Mouse (Mus musculus) intestine, embryonic 14.5 days (tissue): ENCODE measurements around the gene Moap1. TPM values are rescaled to one million over a fixed set of nuclear protein-coding genes. Genes with fewer than 3 reads are reported as not detected.

Source experiments
- ATAC-seq: fragments of 200-750 bp; cut with Nextera tagmentation; replicated peaks from 2 replicates; pipeline ENCODE4 v1.8.0; 2017; ENCODE audit warnings: low read depth, moderate number of reproducible peaks, moderate TSS enrichment, moderate library complexity; ENCODE audit not compliant: low FRiP score, low TSS enrichment
- DNase-seq: peaks from one replicate; pipeline ENCODE4 v3.0.0-alpha.2; 2018; ENCODE audit warnings: low spot score
- H3K27ac ChIP-seq: fragments of 300-500 bp; sonication (generic); 2 replicates; pipeline ENCODE4 v1.5.1; 2014; ENCODE audit warnings: low read depth, mild to moderate bottlenecking, control low read depth
- H3K27me3 ChIP-seq: fragments of 300-500 bp; sonication (generic); replicated peaks from 2 replicates; pipeline ENCODE4 v1.6.1; 2014; ENCODE audit warnings: low read length, control low read depth; ENCODE audit not compliant: control insufficient read depth, insufficient read depth
- H3K36me3 ChIP-seq: fragments of 300-500 bp; sonication (generic); 2 replicates; pipeline ENCODE4 v1.6.1; 2014; ENCODE audit warnings: low read length, control low read depth; ENCODE audit not compliant: control insufficient read depth, insufficient read depth
- H3K4me1 ChIP-seq: fragments of 300-500 bp; sonication (generic); replicated peaks from 2 replicates; pipeline ENCODE4 v1.6.1; 2014; ENCODE audit warnings: low read length, control low read depth, mixed read lengths; ENCODE audit not compliant: control insufficient read depth, insufficient read depth
- H3K4me2 ChIP-seq: fragments of 300-500 bp; sonication (generic); 2 replicates; pipeline ENCODE4 v1.6.1; 2014; ENCODE audit warnings: low read length
- H3K4me3 ChIP-seq: fragments of 300-500 bp; sonication (generic); 2 replicates; pipeline ENCODE4 v1.5.1; 2014; ENCODE audit warnings: low read depth, low read length, control low read depth, mixed read lengths
- H3K9ac ChIP-seq: fragments of 300-500 bp; sonication (generic); 2 replicates; pipeline ENCODE4 v1.6.1; 2014; ENCODE audit warnings: mild to moderate bottlenecking, low read length
- H3K9me3 ChIP-seq: fragments of 300-500 bp; sonication (generic); 2 replicates; pipeline ENCODE4 v1.6.1; 2016; ENCODE audit warnings: low read length, control low read depth; ENCODE audit not compliant: control insufficient read depth
- WGBS: fragments of 180-500 bp; shearing (Covaris S2); extraction: QIAGEN DNeasy Blood & Tissue Kit; methylation state at CpG from one replicate; pipeline ENCODE4 v1.1.7; 2014; 5-methylcytosine and 5-hydroxymethylcytosine counted together
- polyA plus RNA-seq: library from polyadenylated mRNA; unstranded; fragments of >200 nt; fragmentation: Nextera tagmentation; extraction: Ambion mirVana; gene quantifications from 2 replicates; pipeline ENCODE4 v1.2.1, GENCODE M21; 2014

Gene Moap1
- polyA plus RNA-seq, 1 experiment from 2014 or later = 21.0 TPM

- Histone ChIP-seq H3K36me3 (peaks cover 5% of the 10 kb centered on the region; the same call in 1 of the 2 replicates), H3K9me3 (no peaks in the 10 kb centered on the region), H3K4me3 (peak overlapping the region; percentile 83), H3K4me1 (peaks cover 10% of the 10 kb centered on the region; the same call in 1 of the 2 replicates), H3K27ac (peak overlapping the region; percentile 87), H3K4me2 (peak overlapping the region; percentile 74), H3K9ac (peak overlapping the region; percentile 74), H3K27me3 (no peaks in the 10 kb centered on the region)
- ATAC-seq = peak; percentile 86
- WGBS = under 1% methylated on average over 46 of the region's 46 CpGs
- DNase-seq = no peak
Measured at GRCm38 (mm10) chr12:102757055-102757688, 13.7 kb upstream of the Moap1 start.

DNA sequence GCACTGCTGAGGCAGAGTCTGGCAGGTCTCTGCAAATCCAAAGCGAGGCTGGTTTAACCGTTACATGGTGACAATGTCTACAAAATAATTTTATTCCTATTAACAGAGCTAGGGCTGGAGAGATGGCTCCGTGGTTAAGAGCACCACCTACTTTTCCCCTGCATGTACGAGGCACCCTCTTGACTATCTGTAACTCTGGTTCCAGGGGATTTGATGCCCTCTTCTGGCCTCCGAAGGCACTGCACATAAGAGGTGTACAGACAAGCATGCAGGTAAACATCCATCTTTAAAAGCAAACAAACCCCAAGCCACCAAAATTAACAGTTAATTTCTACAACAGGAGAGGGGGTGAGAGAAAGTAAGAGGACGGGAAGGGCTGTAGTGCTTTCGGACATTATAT is 12.8 kb upstream of the Moap1 start:
- peaks cover 10% of the 10 kb centered on the region; the same call in 1 of the 2 replicates for H3K4me1 ChIP-seq
- H3K27ac ChIP-seq = no peak overlapping the region
- 80% methylated on average over 7 of the region's 7 CpGs for WGBS
- no peak for DNase-seq
- H3K27me3 ChIP-seq = no peaks in the 10 kb centered on the region
- peaks cover 5% of the 10 kb centered on the region; the same call in 1 of the 2 replicates for H3K36me3 ChIP-seq
- peak overlapping the region; percentile 74 for H3K4me2 ChIP-seq
- ATAC-seq = no peak
- H3K9ac ChIP-seq = no peak overlapping the region
- peak overlapping the region; percentile 83 for H3K4me3 ChIP-seq
- H3K9me3 ChIP-seq = no peaks in the 10 kb centered on the region

DNA sequence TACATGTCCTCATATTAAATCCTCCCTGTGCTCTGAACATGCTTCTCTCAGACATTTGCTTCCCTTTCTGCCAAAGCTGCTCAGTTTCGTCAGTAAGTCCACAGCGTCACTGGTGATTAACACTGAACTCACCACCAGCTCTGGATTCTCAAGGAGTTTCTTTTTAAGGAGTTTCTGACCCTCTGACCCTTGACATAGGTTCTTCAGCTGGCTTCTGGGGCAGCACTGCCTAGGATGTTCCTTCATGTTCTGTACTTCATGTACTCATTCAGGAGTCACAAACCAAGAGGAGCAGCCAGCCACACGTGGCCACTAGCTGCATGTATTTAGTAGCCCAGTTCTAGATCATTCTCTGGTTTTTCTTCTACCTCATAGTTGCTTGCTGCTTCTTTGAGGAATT is 4.8 kb upstream of the Moap1 start:
- WGBS = 85% methylated on average over 3 of the region's 3 CpGs
- H3K9ac ChIP-seq = no peak overlapping the region
- H3K36me3 ChIP-seq = peaks cover 28% of the 10 kb centered on the region
- H3K4me2 ChIP-seq = no peak overlapping the region
- DNase-seq = no peak
- ATAC-seq = no peak
- no peak overlapping the region for H3K27ac ChIP-seq
- H3K9me3 ChIP-seq = no peaks in the 10 kb centered on the region
- no peaks in the 10 kb centered on the region for H3K27me3 ChIP-seq
- H3K4me1 ChIP-seq = peaks cover 9% of the 10 kb centered on the region
- no peak overlapping the region for H3K4me3 ChIP-seq

DNA sequence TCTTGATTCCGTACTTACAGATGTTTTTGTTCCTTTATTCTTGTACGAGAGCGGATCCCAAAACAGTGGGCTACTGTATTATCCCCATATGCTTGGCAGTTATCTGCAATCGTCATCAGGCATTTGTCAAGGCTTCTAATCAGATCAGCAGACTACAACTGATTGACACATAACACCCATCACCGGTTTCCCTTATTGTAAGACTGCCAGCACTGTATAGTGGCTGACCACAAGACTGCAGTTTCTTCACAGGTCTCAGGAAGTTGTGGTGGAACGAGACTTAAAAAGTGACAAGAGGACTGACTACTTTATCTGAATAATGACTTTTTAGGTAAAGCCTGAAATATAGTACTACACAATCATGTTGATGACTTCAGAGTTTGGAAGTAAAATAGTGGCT is 1.4 kb upstream of the Moap1 start:
- no peak overlapping the region for H3K27ac ChIP-seq
- no peaks in the 10 kb centered on the region for H3K27me3 ChIP-seq
- H3K4me1 ChIP-seq = peaks cover 14% of the 10 kb centered on the region
- no peak overlapping the region for H3K9ac ChIP-seq
- peaks cover 28% of the 10 kb centered on the region for H3K36me3 ChIP-seq
- H3K9me3 ChIP-seq = no peaks in the 10 kb centered on the region
- H3K4me3 ChIP-seq = peak overlapping the region; percentile 72; the same call in 1 of the 2 replicates
- DNase-seq = no peak
- ATAC-seq = no peak
- peak overlapping the region; percentile 75 for H3K4me2 ChIP-seq
- 60% methylated on average over 6 of the region's 6 CpGs for WGBS

DNA sequence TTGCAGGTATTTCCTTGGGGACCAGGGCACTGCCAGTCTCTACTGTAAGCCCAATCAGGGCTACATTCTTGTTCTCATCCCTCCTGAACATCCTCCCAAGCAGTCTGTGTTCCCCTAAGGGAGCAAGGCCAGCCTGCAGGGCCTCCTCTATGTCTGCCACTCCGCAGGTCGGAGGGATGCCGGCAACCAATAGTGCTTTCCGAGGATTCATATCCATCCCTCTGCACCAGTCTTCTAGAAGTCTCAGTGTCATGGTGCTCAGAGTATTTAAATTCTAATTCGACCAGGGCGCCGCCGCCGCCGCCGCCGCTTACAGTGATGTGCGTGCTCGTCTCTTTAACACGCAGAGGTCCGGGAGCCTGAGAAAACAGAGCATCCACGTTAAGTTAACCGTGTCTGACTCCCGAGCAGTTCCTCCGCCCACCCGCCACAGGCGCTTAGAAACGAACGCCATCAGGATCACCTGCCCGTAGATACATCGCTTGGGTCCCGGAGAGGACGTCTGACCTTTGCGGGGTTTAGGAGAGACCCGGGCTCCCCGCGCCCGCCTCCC is 349 bp downstream of the Moap1 start:
- H3K4me3 ChIP-seq = peak overlapping the region; percentile 72
- H3K27ac ChIP-seq = peak overlapping the region; percentile 78
- H3K4me1 ChIP-seq = peaks cover 14% of the 10 kb centered on the region
- peak overlapping the region; percentile 76 for H3K9ac ChIP-seq
- H3K36me3 ChIP-seq = peaks cover 19% of the 10 kb centered on the region
- H3K4me2 ChIP-seq = peak overlapping the region; percentile 75
- no peaks in the 10 kb centered on the region for H3K27me3 ChIP-seq
- WGBS = under 1% methylated on average over 33 of the region's 33 CpGs
- ATAC-seq (peak; percentile 26), DNase-seq (no peak)
- H3K9me3 ChIP-seq = no peaks in the 10 kb centered on the region

DNA sequence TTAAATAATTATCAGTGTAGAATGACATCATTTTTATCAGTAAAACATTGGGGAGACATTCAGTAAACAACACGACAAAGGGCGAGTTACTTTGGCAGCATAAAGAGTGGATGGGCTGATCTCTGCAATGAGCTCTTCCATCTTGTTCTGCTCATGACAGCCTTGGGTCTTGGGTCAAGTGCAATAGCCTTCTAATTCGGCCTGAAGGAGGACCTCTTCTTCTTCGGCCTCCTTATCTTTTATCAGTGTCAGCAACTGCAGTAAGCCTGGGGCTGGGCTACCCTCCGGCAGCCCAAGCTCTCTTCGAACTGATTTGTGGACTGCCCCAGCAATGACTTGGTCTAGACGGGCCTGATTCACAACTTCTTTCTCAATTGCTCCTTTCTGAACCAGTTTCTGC is 1.4 kb downstream of the Moap1 start:
- no peaks in the 10 kb centered on the region for H3K9me3 ChIP-seq
- H3K27ac ChIP-seq = no peak overlapping the region
- ATAC-seq (no peak), DNase-seq (no peak)
- no peak overlapping the region for H3K4me2 ChIP-seq
- WGBS = 73% methylated on average over 7 of the region's 7 CpGs
- H3K9ac ChIP-seq = no peak overlapping the region
- H3K4me3 ChIP-seq = no peak overlapping the region
- peaks cover 15% of the 10 kb centered on the region; the same call in 1 of the 2 replicates for H3K36me3 ChIP-seq
- H3K27me3 ChIP-seq = no peaks in the 10 kb centered on the region
- H3K4me1 ChIP-seq = peaks cover 14% of the 10 kb centered on the region

DNA sequence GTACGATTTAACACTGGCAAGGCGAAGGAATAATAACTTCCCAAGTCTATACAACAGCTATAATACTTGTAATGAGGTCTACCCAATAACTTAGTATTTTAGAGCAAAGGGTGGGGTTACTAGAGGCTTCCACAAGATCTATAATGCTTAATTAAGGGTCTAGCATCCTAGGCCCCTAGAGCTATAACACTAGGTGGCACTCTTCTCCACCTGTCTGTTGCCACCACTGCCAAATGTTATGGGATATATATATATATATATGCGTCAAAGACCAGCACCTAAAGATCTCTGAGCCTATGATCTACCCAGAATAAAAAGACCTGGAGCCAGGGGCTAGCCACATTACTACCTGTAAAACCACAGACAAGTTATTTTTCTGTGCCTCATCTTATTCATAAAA is 3.2 kb downstream of the Moap1 start:
- H3K27ac ChIP-seq = no peak overlapping the region
- ATAC-seq = no peak
- H3K4me2 ChIP-seq = no peak overlapping the region
- no peaks in the 10 kb centered on the region for H3K36me3 ChIP-seq
- DNase-seq = no peak
- H3K27me3 ChIP-seq = no peaks in the 10 kb centered on the region
- WGBS = 60% methylated on average over 3 of the region's 3 CpGs
- H3K9ac ChIP-seq = no peak overlapping the region
- no peaks in the 10 kb centered on the region for H3K9me3 ChIP-seq
- no peak overlapping the region for H3K4me3 ChIP-seq
- peaks cover 14% of the 10 kb centered on the region for H3K4me1 ChIP-seq

- H3K9me3 ChIP-seq = no peaks in the 10 kb centered on the region
- H3K4me1 ChIP-seq = peaks cover 5% of the 10 kb centered on the region; the same call in 1 of the 2 replicates
- H3K36me3 ChIP-seq = no peaks in the 10 kb centered on the region
- no peak overlapping the region for H3K27ac ChIP-seq
- DNase-seq (no peak), ATAC-seq (no peak)
- 73% methylated on average over 5 of the region's 5 CpGs for WGBS
- H3K4me3 ChIP-seq = no peak overlapping the region
- H3K27me3 ChIP-seq = no peaks in the 10 kb centered on the region
- no peak overlapping the region for H3K4me2 ChIP-seq
- no peak overlapping the region for H3K9ac ChIP-seq
Measured at GRCm38 (mm10) chr12:102739096-102739495, 4.4 kb downstream of the Moap1 start.

DNA sequence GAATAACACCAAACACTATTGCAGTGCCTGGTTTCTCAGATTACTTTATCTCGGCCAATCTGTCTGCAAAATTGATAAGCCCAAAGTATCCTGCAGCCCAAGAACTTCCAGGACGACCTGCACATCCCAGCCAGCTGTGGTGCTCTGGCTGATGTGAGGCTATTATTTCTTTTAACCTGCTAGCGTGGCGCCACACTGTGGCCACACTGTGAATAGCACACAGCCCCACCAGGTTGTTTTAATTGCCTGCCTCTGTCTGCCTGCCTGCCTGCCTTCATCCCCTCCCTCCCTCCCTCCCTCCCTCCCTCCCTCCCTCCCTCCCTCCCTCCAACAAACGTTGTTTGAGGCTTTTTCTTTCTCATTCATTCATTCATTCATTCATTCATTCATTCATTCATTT is 10.1 kb downstream of the Moap1 start:
- Histone ChIP-seq H3K4me2 (no peak overlapping the region), H3K9ac (no peak overlapping the region), H3K27me3 (no peaks in the 10 kb centered on the region), H3K4me3 (no peak overlapping the region), H3K27ac (no peak overlapping the region), H3K9me3 (no peaks in the 10 kb centered on the region), H3K36me3 (no peaks in the 10 kb centered on the region), H3K4me1 (peaks cover 12% of the 10 kb centered on the region)
- ATAC-seq = no peak
- DNase-seq = peak; percentile 78
- WGBS = 11% methylated on average over 5 of the region's 5 CpGs
